Mouse (Mus musculus): ENCODE measurements at regions not wholly inside any gene's neighbourhood (a gene's known extent, or its start where the extent isn't known, plus 50 kb on each side); places are given as distances from the start of the nearest gene placed in this dataset.

GRCm38 (mm10) chr14:79854216-79854615 lies 83.1 kb upstream of the Pcdh8 start:
- DNase-seq (ENCODE audit: low read depth, low spot score), result no peak

- peak; percentile 39 for DNase-seq (ENCODE audit: low read depth, low spot score)
Measured at GRCm38 (mm10) chr14:79852683-79853082, 81.6 kb upstream of the Pcdh8 start.

GRCm38 (mm10) chr14:79851795-79852194 lies 80.7 kb upstream of the Pcdh8 start:
- no peak for DNase-seq (ENCODE audit: low read depth, low spot score)

GRCm38 (mm10) chr14:79851231-79851630 lies 80.1 kb upstream of the Pcdh8 start:
- DNase-seq (ENCODE audit: low read depth, low spot score), result no peak

GRCm38 (mm10) chr14:79849617-79850435 lies 78.7 kb upstream of the Pcdh8 start:
- no peak for DNase-seq (ENCODE audit: low read depth, low spot score)

- DNase-seq (ENCODE audit: low read depth, low spot score), result no peak
Measured at GRCm38 (mm10) chr14:79848116-79848515, 77.0 kb upstream of the Pcdh8 start.

- no peak for DNase-seq (ENCODE audit: low read depth, low spot score)
Measured at GRCm38 (mm10) chr14:79844306-79844705, 73.2 kb upstream of the Pcdh8 start.

GRCm38 (mm10) chr14:79843135-79843550 lies 72.0 kb upstream of the Pcdh8 start:
- no peak for DNase-seq (ENCODE audit: low read depth, low spot score)

- no peak for DNase-seq (ENCODE audit: low read depth, low spot score)
Measured at GRCm38 (mm10) chr14:79842734-79843133, 71.6 kb upstream of the Pcdh8 start.

GRCm38 (mm10) chr14:79837101-79837500 lies 66.0 kb upstream of the Pcdh8 start:
- no peak for DNase-seq (ENCODE audit: low read depth, low spot score)

- no peak for DNase-seq (ENCODE audit: low read depth, low spot score)
Measured at GRCm38 (mm10) chr14:79836186-79836585, 65.1 kb upstream of the Pcdh8 start.

- DNase-seq (ENCODE audit: low read depth, low spot score), result no peak
Measured at GRCm38 (mm10) chr14:79824670-79825446, 53.7 kb upstream of the Pcdh8 start.

- no peak for DNase-seq (ENCODE audit: low read depth, low spot score)
Measured at GRCm38 (mm10) chr14:79822453-79823117, 51.5 kb upstream of the Pcdh8 start.

- DNase-seq (ENCODE audit: low read depth, low spot score), result no peak
Measured at GRCm38 (mm10) chr14:79822011-79822435, 50.9 kb upstream of the Pcdh8 start.

GRCm38 (mm10) chr14:79821352-79822010 lies 50.4 kb upstream of the Pcdh8 start:
- no peak for DNase-seq (ENCODE audit: low read depth, low spot score)

Measured in forelimb bud, embryonic 11.5 days (tissue).